Mouse (Mus musculus): ENCODE data around the gene Psen2. TPM values are rescaled to one million over a fixed set of nuclear protein-coding genes. Genes with fewer than 3 reads are reported as not detected.
A peak's percentile ranks its signal among the peaks of the same experiment; 100 is the strongest.

Gene Psen2
- polyA plus RNA-seq, 2 experiments from 2014 or later: 130 to 142 TPM

DNA sequence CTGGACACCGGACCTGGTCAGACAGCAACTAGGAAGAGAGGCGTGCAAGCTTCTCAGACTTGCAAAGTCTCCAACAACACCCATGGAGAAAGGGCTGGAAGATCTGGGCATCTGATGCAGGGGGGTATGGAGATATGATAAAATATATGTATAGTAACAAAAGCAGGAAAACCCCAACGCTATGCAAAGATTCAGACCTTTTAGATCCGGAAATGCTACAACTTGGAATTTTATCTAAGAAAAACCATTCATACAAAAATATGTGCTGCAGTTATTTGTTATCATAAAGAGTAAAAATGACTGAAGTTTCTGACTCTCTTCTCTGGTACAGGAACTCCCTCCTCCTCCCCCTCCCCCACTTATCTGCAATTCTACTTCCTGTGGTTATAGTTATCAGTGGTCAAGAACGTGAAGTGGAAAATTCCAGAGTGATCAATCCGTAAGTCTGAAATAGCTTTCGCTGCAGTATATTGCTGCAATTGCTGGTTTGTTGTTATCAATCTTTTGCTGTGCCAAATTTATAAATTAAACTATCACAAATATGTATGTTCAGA is 14.6 kb downstream of the Psen2 start:
- ATAC-seq: peak; percentile 28

DNA sequence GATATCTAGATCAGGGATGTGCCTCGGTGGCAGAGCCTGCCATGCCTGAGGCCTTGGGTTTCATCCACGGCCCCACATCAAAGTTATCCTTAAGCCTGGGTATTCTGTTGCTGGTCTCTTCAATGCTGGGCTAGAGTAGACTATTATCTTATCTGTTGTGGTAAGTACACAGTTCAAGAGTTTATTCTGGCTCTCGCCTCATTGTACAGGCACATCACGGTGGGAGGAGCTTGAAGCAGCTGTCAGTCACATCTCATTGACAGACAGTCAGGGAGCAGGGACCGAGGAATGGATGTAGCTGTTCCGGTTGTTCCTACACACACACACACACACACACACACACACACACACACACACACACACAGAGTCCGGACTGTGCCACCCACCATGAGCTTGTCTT is 15.3 kb downstream of the Psen2 start:
- ATAC-seq: no peak

DNA sequence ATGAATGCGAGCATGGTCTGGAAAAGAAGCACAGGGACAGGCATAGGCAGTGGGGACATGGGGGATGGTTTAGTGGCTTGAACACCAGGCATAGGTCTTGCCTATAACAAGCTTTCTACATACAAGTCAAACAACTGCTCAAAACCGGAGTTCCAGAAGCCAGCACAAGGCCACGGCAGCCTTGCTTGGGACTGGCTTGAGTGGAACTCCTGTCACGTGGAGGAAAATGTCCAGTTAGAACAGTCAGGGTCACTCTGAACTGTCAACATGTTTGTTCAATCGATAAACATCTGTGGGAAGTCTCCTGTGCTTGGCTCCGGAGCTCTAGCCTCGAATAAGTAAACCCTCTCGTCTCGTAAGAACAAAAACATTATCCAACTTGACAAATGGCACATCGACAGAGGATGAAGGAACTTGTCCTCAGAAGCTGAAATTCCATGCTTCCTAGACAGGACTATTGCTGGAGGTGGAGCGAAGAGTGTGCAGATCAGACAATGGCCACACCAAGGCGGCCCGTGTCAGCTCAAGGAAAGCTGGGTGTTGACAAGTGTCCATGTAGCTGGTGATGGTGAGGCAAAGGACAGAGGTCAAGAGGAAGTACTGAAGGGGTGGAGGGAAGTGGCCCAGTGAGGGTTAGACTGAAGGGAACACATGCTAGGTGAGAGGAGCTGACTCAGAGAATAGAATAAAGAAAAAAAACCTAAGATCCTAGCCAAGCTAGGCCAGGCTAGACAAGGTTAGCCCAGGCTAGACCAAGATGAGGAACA is 17.3 kb downstream of the Psen2 start:
- ATAC-seq: no peak

DNA sequence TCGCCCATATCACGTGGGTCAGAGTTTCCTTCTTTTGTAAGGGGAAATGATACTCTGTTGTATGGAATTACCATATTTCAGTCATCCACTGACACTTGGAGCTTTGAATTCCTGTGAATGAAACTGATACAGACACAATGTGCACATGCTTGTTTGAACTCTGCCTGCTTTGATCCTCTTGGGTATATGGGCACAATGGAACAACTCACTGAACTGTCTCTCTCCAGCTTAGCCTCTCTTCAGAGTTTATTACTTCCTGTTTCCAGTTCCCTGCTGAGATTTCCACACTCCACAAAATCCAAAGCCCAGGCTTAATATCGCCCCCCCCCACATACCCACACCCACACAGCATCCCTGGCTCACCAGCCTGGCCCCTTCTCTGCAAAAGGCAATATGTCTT is 31.5 kb downstream of the Psen2 start:
- ATAC-seq: no peak

DNA sequence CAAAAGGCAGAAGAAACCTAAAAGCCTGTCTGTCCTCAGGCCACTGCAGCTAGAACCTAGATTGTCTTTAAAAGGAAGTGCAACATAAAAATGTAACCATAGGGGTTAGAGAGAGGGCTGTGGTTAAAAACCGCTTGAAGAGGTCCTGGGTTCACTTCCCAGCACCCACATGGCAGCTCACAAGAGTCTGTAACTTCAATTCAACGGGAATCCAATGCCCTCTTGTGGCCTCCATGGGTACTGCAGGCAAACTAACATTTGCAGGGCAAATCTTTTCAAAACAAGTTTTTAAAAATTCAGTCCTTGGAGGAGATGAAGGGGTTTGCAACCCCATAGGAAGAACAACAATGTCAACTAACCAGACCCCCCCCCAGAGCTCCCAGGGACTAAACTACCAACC is 32.7 kb downstream of the Psen2 start:
- no peak for ATAC-seq

DNA sequence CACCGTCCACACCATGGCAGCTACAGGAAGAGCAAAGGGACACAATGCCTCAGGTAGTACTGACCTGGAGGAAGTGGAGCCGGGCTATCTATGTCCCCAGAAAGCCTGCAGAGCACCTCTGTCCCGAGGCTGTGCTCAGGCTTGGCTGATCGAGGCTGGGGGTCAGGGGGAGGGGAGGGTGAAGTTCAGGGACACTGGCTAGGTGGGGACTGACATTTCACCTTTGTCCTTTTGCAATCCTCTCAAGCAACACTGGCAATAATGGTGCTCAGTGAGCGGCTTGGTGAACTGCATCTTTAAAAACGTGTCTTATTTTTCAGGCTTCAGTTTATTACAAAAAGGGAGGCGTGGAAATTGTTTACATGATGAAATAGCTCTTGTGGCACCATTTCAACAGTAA is 33.3 kb downstream of the Psen2 start:
- no peak for ATAC-seq

DNA sequence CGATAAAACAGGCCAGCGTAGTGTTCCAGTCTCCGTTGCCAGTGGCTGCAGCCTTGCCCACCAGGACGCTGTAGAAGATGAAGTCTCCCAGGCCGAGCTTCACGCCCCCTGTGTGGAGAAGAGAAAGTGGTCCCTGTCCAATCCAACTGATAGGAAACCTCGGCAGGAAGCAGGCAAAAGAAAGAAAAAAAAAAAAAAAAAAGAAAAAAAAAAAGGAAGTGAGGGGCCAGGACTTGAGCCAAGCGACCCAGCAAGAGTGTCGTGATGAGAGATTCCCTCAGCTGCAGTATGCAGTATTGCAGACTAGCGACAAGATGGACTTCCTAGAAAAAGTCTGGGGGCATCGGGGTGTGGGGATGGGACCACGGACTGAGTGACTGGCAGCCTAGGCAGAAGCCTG is 34.4 kb downstream of the Psen2 start:
- no peak for ATAC-seq

DNA sequence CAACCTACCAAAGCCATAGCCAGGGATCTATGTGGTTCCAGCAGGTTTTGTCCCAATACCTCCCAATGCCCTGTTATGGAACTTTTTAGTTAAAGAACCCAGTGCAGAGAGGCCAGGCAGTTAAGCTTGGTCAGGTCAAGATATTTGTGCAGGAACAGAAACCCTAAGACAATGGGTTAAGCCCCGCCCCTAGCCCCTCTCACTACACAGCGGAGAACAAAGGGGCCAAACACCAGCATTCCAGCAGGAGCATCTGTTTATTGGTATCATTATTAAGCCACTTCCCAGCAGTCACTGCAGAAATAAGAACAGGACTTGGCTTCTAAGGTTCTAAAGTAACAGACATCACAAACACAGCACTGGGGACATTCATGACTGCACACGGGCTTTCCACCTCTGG is 36.5 kb downstream of the Psen2 start:
- ATAC-seq: no peak

DNA sequence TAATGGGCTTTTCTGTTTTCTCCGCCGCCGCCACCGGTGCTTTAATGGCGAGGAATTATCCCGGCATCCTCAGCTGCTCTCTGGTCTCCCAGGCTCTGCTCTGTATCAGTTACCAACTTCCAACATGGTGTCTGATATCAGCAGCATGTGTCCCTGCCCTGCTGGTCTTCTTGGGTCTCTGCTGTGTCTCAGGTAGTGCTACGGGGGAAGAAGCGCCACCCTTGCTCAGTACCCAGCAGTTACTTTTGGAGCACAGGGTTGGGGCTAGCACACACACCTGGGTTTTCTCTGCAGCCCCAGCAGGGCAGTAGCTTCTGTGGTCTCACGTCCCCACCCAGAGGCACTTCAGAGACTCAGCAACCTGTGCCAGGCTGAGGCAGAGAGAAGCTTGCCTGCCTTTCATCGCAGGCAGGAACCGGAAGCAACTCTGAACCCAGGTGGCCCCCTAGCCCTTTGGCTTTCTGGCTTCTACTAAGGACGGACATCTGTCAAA is 37.0 kb downstream of the Psen2 start:
- peak; percentile 80 for ATAC-seq

DNA sequence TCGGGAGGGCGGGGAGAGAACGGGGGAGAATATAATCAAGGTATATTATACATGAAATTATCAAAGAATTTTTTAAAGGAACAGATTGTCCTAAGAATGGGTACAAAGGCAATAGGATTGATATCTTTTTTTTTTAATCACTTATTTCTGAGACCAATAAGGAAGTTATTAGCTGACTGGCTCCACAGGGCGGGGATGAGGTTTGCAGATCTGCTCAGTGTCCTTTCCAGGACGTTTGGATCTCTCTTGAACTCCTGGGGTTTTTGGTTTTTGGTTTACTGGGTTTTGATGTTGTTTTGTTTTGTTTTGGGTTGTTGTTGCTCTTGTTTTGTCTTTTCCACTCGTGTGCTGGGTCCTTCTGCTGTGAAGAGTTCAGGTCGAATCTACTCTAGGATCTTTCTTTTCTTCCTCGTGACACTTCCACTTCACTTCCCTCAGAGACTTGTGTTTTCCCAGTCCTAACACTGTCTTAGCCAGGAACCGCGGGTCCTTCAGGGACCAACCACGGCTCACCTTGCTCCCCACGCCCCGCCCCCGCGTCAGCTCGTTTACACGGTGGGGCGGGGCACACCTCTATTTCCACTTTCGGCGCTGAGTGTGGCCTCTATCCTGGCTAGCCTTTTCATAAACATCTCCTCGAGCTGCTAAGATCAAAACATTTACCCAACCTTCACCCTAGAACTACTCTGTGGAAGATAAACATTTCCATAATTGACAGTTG is 37.6 kb downstream of the Psen2 start:
- peak; percentile 82 for ATAC-seq

DNA sequence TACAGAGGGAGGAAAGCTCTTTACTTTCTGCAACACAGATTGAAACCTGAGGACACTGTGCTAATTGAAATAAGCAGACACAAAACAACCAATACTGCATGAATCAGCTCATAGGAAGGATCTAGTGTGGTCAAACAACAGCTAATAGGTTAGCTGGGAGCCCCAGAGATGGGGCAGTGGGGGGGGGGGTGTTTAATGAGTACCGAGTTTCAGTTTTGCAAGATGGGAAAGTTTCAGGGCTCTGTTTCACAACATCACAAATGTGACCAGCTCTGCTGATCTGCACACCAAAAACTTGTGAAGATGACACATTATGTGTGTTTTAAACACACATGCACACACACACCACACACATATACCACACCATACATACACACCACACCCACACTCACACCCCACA is 41.2 kb downstream of the Psen2 start:
- no peak for ATAC-seq

DNA sequence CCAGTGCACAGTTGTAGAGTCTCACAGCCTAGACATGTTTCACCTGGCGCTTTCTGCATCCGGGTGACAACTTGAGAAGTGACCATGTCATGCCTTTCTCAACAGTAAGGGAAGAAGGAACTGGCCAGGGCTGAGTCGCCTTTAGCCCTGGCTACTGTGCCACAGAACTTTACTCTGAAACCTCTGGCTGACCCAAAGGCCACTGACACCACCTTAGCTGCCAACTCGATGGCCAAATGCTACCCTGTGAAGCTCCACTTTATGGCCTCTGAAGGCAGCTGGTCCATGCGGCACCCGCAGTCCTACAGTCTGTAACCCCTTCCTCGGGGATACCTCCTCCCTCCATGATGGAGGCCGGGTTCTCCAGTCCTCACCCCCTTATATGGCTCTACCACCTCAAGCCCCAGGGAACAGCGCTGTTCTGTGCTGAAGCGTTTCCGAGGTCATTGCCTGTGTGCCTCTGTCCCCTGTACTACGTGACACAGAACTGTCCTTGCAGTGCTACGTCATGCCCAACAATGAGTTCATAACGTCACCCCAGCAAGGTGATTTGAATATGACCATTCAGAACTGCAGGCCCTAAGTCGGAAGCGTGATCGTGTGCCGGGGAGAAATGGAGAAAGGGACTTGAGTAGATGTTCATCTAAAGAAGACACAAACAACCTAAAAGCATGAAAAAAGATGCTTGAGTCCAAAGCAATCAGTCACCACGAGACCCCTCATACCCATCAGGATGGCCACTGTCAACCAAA is 42.3 kb downstream of the Psen2 start:
- no peak for ATAC-seq

DNA sequence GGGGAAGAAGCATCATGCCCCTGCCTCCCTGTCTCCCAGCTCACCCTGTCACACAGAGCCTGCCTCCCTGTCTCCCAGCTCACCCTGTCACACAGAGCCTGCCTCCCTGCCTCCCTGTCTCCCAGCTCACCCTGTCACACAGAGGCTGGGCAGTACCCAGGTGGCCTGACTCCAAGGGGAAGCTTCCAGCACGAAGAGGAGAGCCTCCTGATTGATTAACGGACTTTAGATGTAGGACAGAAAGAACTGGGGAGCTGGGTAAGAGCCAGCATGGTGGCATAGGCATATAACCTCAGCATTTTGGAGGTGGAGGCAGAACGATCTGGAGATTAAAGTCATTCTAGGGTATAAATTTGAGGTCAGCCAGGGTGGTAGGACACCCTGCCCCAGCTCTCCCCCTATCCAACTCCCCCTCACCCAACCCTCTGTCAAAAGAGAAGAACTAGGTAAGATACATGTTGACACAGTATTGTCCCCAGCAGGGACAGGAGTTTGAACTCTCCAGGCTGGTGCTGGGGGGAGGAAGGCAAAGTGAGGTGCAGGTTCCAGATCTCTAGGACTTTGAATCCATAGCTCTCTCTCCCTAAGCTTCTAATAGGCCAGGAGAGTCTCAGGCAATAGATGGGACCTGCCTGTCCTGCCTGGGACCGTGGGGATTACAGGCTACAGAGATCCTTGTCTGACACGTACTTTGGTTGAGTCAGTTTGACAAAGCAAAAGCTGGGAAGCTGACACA is 46.5 kb downstream of the Psen2 start:
- ATAC-seq: no peak

DNA sequence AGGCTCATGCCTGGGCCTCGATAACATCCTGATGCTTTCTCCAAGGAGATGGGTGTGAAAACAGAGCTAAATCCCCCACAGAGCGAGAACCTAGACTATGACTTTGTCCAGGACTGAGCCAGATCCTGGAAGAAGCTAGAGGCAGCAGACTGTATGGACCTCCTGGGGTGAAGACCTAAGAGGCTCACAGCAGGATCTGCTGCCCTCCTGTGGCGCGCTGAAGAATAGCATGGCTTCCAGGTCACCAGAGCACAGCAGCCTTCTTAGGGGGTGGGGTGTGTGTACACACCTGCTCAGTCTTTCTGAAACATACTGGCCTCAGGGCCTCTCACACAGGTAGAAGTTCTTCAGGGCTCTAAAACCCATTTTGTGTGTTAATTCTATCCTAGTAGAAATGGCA is 48.2 kb downstream of the Psen2 start:
- ATAC-seq: peak; percentile 96

DNA sequence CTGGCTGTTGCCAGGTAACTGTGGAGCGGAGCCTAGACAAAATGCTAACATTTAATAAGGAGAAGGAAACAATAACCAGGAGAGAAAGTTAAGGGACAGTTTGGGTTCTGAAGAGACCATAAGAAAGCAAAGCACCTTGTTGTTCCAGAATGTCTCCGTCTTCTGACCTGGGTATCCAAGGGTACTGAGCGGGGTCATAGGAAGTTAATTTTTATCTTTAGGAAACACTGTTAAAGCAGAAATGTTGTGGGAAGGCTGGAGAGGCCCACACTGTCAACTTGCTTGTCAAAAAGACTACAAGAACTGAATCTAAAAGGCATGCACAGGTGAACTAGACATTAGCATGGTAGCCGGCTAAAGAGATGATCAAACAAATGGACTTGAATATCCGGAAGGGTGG is 50.3 kb downstream of the Psen2 start:
- ATAC-seq: no peak

DNA sequence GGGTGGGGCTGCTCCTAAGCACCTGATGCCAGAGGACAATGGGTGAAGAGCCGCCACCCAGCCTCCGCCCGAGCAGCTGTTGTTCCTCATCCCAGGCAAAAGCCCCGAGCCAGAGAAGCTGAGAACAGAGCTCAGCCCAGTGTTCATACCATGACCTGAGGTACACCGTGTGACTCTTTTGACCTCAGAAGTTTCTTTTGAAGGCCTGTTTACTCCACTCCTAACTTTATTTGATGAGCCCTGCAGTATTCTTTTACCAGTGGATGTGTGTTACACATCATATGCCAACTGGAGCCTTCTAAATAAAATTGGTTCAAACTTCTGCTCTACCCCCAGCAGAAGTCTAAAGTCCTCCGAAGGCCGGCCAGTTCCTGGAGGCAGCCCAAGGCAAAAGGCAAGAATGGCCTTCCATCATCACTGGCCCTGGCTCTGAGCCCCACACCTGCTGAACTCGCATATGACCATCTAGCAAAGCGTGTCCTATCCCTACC is 52.4 kb downstream of the Psen2 start:
- ATAC-seq: no peak

DNA sequence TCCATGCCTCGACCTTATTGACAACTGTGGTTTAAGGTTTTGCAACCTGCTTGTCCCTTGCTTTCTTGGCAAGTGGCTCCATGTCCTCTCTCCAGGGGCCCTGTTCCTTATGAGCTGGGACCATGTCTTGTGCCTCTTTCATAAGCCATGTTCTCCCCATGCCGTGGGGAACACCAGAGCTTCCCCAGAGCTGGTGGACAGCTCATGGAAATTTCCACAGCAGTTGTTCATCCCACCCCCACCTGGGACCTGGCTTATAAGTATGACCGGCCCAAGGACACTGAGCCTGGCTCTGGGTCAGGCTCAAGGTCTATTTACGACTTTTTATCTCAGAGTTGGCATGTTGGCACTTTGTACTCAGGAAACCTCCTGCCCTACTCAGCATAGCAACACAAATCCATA is 53.2 kb downstream of the Psen2 start:
- ATAC-seq: no peak

DNA sequence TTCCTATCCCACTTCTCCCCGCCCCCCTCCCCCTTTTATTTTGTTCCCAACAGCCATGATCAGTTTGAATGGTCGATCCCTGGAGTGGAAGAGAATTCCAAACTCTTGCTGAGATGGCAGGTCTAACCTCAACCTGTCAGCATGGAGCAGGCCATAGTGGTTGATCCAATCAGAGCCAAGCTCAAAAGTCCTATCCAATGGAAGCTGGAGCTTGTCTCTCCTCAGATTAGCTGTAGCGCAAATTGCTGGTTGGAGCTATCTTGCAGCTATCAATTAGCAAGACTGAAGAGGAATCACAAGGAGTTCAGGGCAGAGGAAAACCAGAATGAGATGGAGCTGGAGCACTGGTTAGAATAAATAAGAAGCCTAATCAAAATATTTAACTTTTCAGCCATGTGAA is 54.9 kb downstream of the Psen2 start:
- no peak for ATAC-seq

DNA sequence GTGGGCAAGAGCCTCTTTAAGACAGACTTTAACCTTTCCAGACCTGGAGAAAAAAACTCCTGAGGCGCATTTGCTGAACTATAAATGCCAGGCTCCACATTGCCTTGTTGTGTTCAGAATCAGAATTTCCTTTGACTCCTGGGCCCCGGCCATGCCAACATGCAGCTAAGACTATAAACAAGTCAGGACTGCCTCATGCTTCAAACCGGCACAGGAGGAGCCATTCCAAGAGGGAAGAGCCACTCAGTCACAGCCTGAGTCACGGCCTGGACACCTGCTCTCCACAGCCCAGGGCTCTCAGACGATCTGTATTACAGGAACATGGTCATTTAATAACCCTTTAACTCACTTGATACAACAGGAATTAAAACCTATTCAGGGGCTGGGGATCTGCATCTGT is 62.5 kb downstream of the Psen2 start:
- no peak for ATAC-seq

DNA sequence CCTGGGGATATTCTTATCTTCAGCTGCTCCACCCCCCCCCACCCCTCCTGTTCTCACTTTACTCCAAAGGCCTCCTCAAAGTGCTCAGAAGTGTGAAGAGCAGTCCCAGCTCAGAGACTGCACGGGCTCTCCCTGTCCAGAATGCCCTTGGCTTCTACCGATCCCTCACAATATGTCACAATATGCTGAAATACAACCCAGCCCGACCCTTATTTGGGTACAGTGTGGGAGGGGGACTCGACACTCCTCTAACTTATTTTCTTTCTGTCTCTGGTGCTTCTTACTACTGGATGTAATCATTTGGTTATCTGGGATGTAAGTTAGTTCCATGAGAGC is 63.6 kb downstream of the Psen2 start:
- no peak for ATAC-seq

DNA sequence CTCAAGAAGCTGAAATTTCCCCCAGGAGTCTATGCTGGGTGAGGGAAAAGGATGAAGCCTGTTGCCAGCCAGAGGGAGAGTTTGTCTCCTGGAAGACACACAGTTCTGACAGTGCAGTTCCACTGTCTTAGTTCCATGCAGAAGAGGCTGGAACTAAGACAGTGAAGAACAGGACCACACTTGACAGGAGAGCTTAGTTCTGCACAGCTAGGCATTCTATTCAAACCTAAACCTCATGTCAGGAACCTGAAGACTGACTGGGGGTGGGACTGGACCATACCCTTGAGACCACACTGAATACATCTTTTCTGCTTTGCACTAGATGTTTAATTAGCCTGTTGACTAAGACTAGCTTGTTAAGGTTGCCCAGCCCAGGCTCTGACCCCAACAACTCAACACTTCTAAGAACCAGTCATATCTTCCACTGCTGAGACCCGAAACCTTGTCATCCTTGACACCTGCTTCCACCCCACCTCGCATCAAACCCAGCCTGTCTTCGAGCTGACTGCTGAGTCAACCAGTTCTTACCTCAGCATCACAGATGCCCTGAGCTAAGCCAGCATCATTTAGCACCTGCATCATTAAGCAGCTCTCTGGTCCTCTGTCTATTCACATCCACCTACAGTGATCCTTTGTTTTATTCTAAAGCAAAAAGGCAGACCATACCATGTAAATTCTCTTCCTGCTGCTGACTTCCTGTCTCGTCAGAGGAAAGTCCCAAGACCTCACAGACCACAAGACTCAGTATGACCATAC is 64.1 kb downstream of the Psen2 start, which contains the start of gene Coq8a:
Gene Coq8a (minus strand): TSS at position 644 of the 756 bp plus-strand sequence.
- ATAC-seq: peak; percentile 56

DNA sequence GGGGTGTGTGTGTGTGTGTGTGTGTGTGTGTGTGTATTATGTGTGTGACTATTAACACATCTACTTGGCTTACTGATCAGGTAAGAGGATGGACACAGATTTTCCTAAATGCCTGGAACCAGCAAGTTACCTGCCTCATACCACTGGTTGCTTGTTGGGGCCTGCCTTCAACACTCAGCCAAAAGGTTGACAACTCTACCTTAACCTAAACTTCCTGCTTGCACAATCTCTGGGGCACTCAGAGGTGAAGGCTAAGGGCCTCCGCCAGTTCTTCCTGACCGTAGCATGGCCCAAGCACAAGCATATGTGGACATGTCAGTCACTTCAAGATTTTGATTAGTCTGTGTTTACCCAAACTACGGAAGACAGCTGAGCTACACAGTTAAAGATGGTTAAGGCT is 65.3 kb downstream of the Psen2 start:
- ATAC-seq: no peak

All from CD4-positive, CD25-positive, alpha-beta regulatory T cell, adult 4 months (primary cell).